8 mouse cellular contexts compared by ENCODE assay signal in genomic region chr15:94543409-94544051, GRCm38 (mm10). TPM values are rescaled to one million over a fixed set of nuclear protein-coding genes. Genes with fewer than 3 reads are reported as not detected.
DNase-seq lines count a peak whose midpoint lies in the region; ATAC-seq lines count a peak whose summit lies in the region.

Pus7l (minus strand) TSS chr15:94543547.
Irak4 (plus strand) TSS chr15:94543643.

- no peaks in the 10 kb centered on the region for H3K36me3 ChIP-seq in lung, embryonic 16.5 days (ENCODE audit: control insufficient read depth, insufficient read depth, low read length)

- peak within 1 kb of the TSS; percentile 85 for H3K4me2 ChIP-seq in lung, embryonic 16.5 days (ENCODE audit: low read depth, low read length)

- H3K4me3 ChIP-seq in lung, embryonic 16.5 days (ENCODE audit: low read length): peak within 1 kb of the TSS; percentile 84

- WGBS in lung, embryonic 16.5 days: under 1% methylated on average over 45 of the region's 45 CpGs

- no peaks in the 10 kb centered on the region for H3K9me3 ChIP-seq in lung, embryonic 16.5 days (ENCODE audit: control insufficient read depth, low read length)

- ATAC-seq in hematopoietic stem cell, adult 5-6 weeks (replicated peaks in 1 of 2; ENCODE audit: insufficient read depth in 1 of 2, low FRiP score in 2 of 2, low TSS enrichment in 1 of 2, low read depth in 1 of 2, poor library complexity in 2 of 2, severe bottlenecking in 2 of 2): peak; percentile 98
- ATAC-seq in lung, embryonic 16.5 days (ENCODE audit: low read depth): peak; percentile 99

- peak within 1 kb of the TSS; percentile 82 for H3K9ac ChIP-seq in lung, embryonic 16.5 days (ENCODE audit: low read length)

- no peaks in the 10 kb centered on the region for H3K27me3 ChIP-seq in lung, embryonic 16.5 days (ENCODE audit: control insufficient read depth, insufficient read depth, low read depth, low read length)

- peak; percentile 98 for DNase-seq in MEL-GATA-1-ER (ENCODE audit: extremely low read depth, low read depth)
- DNase-seq in cerebellum, adult 8-10 months: peak; percentile 90
- DNase-seq in forelimb bud, embryonic 11.5 days (ENCODE audit: low read depth, low spot score): peak; percentile 95
- DNase-seq in layer of hippocampus, adult 9-10 months (ENCODE audit: low spot score): peak; percentile 89
- DNase-seq in ovary, postnatal 10 days (ENCODE audit: low spot score): peak; percentile 76
- peak; percentile 91 to 92 for DNase-seq in thymus, postnatal 10 days (ENCODE audit: low spot score in 2 of 2)

- peak within 1 kb of the TSS; percentile 85 for H3K27ac ChIP-seq in lung, embryonic 16.5 days (ENCODE audit: low read length)

- H3K4me1 ChIP-seq in lung, embryonic 16.5 days (replicated peaks; ENCODE audit: control insufficient read depth, insufficient read depth, low read length): peaks cover 4% of the 10 kb centered on the region

RNA-seq across cellular contexts. Expression of gene Pus7l, which starts in this region (rescaled TPM):
- 15.3 and 15.9 TPM in 2 replicates for total RNA-seq in hematopoietic stem cell, adult 5-6 weeks (2017)
- polyA plus RNA-seq in lung, embryonic 16.5 days (2015; fragmentation: Nextera tagmentation; extraction: Ambion mirVana): 6.1 and 7.1 TPM in 2 replicates

RNA-seq across cellular contexts. Expression of gene Irak4, which starts in this region (rescaled TPM):
- total RNA-seq in hematopoietic stem cell, adult 5-6 weeks (2017): 23.5 and 29.9 TPM in 2 replicates
- 9.2 and 9.8 TPM in 2 replicates for polyA plus RNA-seq in lung, embryonic 16.5 days (2015; fragmentation: Nextera tagmentation; extraction: Ambion mirVana)

Comparison
In these comparisons a context has a peak if more than half of its experiments do, and no peak if none do; other contexts are left out.
1. Peak in every context shown above with its lines: DNase-seq, ATAC-seq, H3K4me3 ChIP-seq and H3K27ac ChIP-seq.